Mouse (Mus musculus) lung, adult 2 months (tissue): ENCODE data around the gene Olfr190. TPM values are rescaled to one million over a fixed set of nuclear protein-coding genes. Genes with fewer than 3 reads are reported as not detected.

Experiments
- DNase-seq: peaks from one replicate; pipeline ENCODE4 v3.0.0; 2022
- H3K4me1 ChIP-seq: fragments of 200-500 bp; 2 replicates; pipeline ENCODE4 v1.6.1; 2011; ENCODE audit warnings: low read length; ENCODE audit not compliant: control insufficient read depth, insufficient read depth
- H3K4me3 ChIP-seq: fragments of 200-500 bp; replicated peaks from 2 replicates; pipeline ENCODE3; 2011; ENCODE audit warnings: low read depth, mild to moderate bottlenecking, control low read depth, low read length; ENCODE audit errors: extremely low read depth
- CTCF ChIP-seq: fragments of 200-500 bp; IDR thresholded peaks from 2 replicates; pipeline ENCODE4 v1.5.1; 2011; ENCODE audit warnings: mild to moderate bottlenecking, low read length, control low read depth; ENCODE audit not compliant: insufficient read depth
- POLR2A ChIP-seq: fragments of 200-500 bp; IDR thresholded peaks from 2 replicates; pipeline ENCODE4 v1.6.1; 2011; ENCODE audit warnings: low read depth, mild to moderate bottlenecking, control low read depth, low read length, borderline replicate concordance; ENCODE audit errors: extremely low read depth
- WGBS: fragments of 180-500 bp; shearing (Covaris S2); methylation state at CpG from one replicate; pipeline ENCODE4 v1.1.7; 2018; 5-methylcytosine and 5-hydroxymethylcytosine counted together
- polyA plus RNA-seq: library from polyadenylated mRNA; depleted of rRNA; stranded (reverse); fragments of >200 nt; gene quantifications from 2 replicates; pipeline ENCODE4 v1.2.3, GENCODE M21; 2012; rRNA removed

The Olfr190 gene
- polyA plus RNA-seq, 1 experiment, result not detected

GRCm38 (mm10) chr16:59048860-59049259 is 28.9 kb downstream of the Olfr190 start:
- TF ChIP-seq POLR2A (no peak), CTCF (no peak)
- 69% methylated on average over 1 of the region's 1 CpGs for WGBS
- Histone ChIP-seq H3K4me1 (no peaks in the 10 kb centered on the region), H3K4me3 (no peak overlapping the region)
- DNase-seq, result no peak

GRCm38 (mm10) chr16:59047579-59047978 is 30.2 kb downstream of the Olfr190 start:
- TF ChIP-seq CTCF (no peak), POLR2A (no peak)
- WGBS, result 52% methylated on average over 4 of the region's 4 CpGs
- no peak overlapping the region for H3K4me3 ChIP-seq

GRCm38 (mm10) chr16:59045835-59046234 is 32.0 kb downstream of the Olfr190 start:
- no peak for DNase-seq
- TF ChIP-seq POLR2A (no peak), CTCF (no peak)
- Histone ChIP-seq H3K4me3 (no peak overlapping the region), H3K4me1 (no peaks in the 10 kb centered on the region)
- 77% methylated on average over 3 of the region's 3 CpGs for WGBS

More at GRCm38 (mm10) chr16:59047579-59047978, 30.2 kb downstream of the Olfr190 start:
- no peaks in the 10 kb centered on the region for H3K4me1 ChIP-seq
- DNase-seq, result no peak

- no peak for DNase-seq
These were observed 38.1 kb downstream of the Olfr190 start, which contains the start of gene Olfr187 for GRCm38 (mm10) chr16:59039710-59040109. Olfr187 (minus strand) TSS chr16:59039767.

GRCm38 (mm10) chr16:59030191-59030590 is 47.6 kb downstream of the Olfr190 start, which contains the start of gene Olfr186:
Olfr186 (minus strand) TSS chr16:59030291.
- TF ChIP-seq POLR2A (no peak), CTCF (no peak)
- H3K4me3 ChIP-seq, result no peak within 1 kb of the TSS
- 86% methylated on average over 4 of the region's 4 CpGs for WGBS
- H3K4me1 ChIP-seq, result no peaks in the 10 kb centered on the region
- no peak for DNase-seq

More at GRCm38 (mm10) chr16:59039710-59040109, 38.1 kb downstream of the Olfr190 start, which contains the start of gene Olfr187:
- TF ChIP-seq CTCF (no peak), POLR2A (no peak)
- 68% methylated on average over 7 of the region's 7 CpGs for WGBS
- no peak within 1 kb of the TSS for H3K4me3 ChIP-seq
- no peaks in the 10 kb centered on the region for H3K4me1 ChIP-seq

Other genes starting within 250 kb of the Olfr190 start
- not detected in 2 replicates for gene Olfr177, start 203.2 kb downstream of the Olfr190 start, polyA plus RNA-seq
- not detected in 2 replicates for gene Olfr178, start 185.9 kb downstream of the Olfr190 start, polyA plus RNA-seq
- gene Olfr181, start 149.2 kb downstream of the Olfr190 start, polyA plus RNA-seq, result not detected in 2 replicates
- gene Olfr180, start 148.6 kb downstream of the Olfr190 start, polyA plus RNA-seq, result not detected in 2 replicates
- not detected in 2 replicates for gene Olfr183, start 82.6 kb downstream of the Olfr190 start, polyA plus RNA-seq
- gene Olfr186, start 47.7 kb downstream of the Olfr190 start, polyA plus RNA-seq, result not detected in 2 replicates
- not detected in 2 replicates for gene Olfr187, start 38.2 kb downstream of the Olfr190 start, polyA plus RNA-seq
- not detected in 2 replicates for gene Olfr191, start 11.8 kb upstream of the Olfr190 start, polyA plus RNA-seq
- not detected in 2 replicates for gene Olfr193, start 33.9 kb upstream of the Olfr190 start, polyA plus RNA-seq
- gene Olfr194, start 43.1 kb upstream of the Olfr190 start, polyA plus RNA-seq, result not detected in 2 replicates
- gene Olfr195, start 69.0 kb upstream of the Olfr190 start, polyA plus RNA-seq, result not detected in 2 replicates
- not detected in 2 replicates for gene Olfr196, start 92.4 kb upstream of the Olfr190 start, polyA plus RNA-seq
- not detected in 2 replicates for gene Olfr198, start 125.5 kb upstream of the Olfr190 start, polyA plus RNA-seq
- not detected in 2 replicates for gene Olfr199, start 141.8 kb upstream of the Olfr190 start, polyA plus RNA-seq
- not detected in 2 replicates for gene Olfr201, start 194.6 kb upstream of the Olfr190 start, polyA plus RNA-seq
- not detected in 2 replicates for gene Olfr202, start 208.8 kb upstream of the Olfr190 start, polyA plus RNA-seq
- gene Olfr203, start 220.9 kb upstream of the Olfr190 start, polyA plus RNA-seq, result not detected in 2 replicates
- not detected in 2 replicates for gene Olfr204, start 240.2 kb upstream of the Olfr190 start, polyA plus RNA-seq